In the genomic region with DNA sequence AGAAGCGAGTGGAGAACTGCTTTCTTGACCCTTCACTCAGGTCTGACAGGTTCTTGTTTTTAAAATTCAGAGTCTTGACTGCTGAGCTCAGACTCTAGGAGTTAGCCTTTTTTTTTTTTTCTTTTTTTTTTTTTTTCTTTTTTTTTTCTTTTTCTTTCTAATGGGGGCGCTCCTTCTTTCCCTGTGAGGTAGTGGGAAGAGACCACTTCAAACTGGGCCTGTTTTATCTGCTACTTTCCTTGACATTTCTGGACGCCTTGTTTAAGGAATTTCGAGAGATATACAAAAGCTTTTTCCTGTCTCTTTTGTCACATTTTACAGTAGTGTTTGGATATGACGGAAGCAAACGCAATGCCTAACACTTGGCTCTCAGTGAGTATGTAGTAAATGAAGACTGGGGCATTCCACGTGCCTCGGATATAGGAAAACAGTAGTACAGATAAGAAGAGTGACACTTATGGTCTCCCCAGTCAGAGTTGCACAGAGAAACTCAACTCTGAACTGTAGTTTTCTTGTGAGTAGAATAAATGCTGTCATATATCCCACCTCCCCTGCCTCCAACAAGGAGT, we compare ENCODE assay signal across 8 mouse cellular contexts. TPM values are rescaled to one million over a fixed set of nuclear protein-coding genes. Genes with fewer than 3 reads are reported as not detected.
DNase-seq lines count a peak whose midpoint lies in the region; ATAC-seq and TF ChIP-seq lines count a peak whose summit lies in the region.

No protein-coding gene starts in this region.

- no peak for TF ChIP-seq CTCF in spleen, adult 2 months (IDR thresholded peaks at IDR 0.05; ENCODE audit: extremely low read depth, insufficient read depth, insufficient read length, insufficient replicate concordance)

- H3K36me3 ChIP-seq in spleen, adult 2 months (ENCODE audit: control insufficient read depth, insufficient read depth, low read length), result peaks cover 10% of the 10 kb centered on the region
- no peaks in the 10 kb centered on the region for H3K36me3 ChIP-seq in liver, embryonic 15.5 days (replicated peaks)

- H3K4me3 ChIP-seq in spleen, adult 2 months (ENCODE audit: extremely low read depth, insufficient read depth, insufficient read length), result peak overlapping the region; percentile 96
- H3K4me3 ChIP-seq in liver, embryonic 15.5 days (replicated peaks), result peak overlapping the region; percentile 57

- no peaks in the 10 kb centered on the region for H3K9me3 ChIP-seq in liver, embryonic 15.5 days (replicated peaks)

- H3K4me2 ChIP-seq in liver, embryonic 15.5 days, result peak overlapping the region; percentile 78

- WGBS in spleen, adult 2 months, result 9% methylated on average over 8 of the region's 8 CpGs
- WGBS in liver, embryonic 15.5 days (ENCODE audit: insufficient replicate concordance), result 14% methylated on average over 8 of the region's 8 CpGs

- peaks cover 6% of the 10 kb centered on the region; the same call in 1 of the 2 replicates for H3K4me1 ChIP-seq in spleen, adult 2 months (ENCODE audit: control insufficient read depth, insufficient read depth, insufficient read length)
- 0 out of 2 replicates have a peak, but pooled peaks cover 11% of the 10 kb centered on the region for H3K4me1 ChIP-seq in liver, embryonic 15.5 days (replicated peaks)

- peak overlapping the region; percentile 98; the same call in 1 of the 2 replicates for H3K27ac ChIP-seq in spleen, adult 2 months (ENCODE audit: insufficient read depth, low read length)
- H3K27ac ChIP-seq in liver, embryonic 15.5 days (replicated peaks), result no peak overlapping the region

- peak overlapping the region; percentile 34; the same call in 1 of the 2 replicates for H3K9ac ChIP-seq in liver, embryonic 15.5 days

- TF ChIP-seq POLR2A in spleen, adult 2 months (IDR thresholded peaks at IDR 0.05; ENCODE audit: low read depth, low read length), result no peak

- peak; percentile 24 for DNase-seq in CD4-positive, CD25-positive, alpha-beta regulatory T cell, adult 2 months (ENCODE audit: low read depth, low spot score)
- no peak for DNase-seq in spleen, adult 2 months (ENCODE audit: low read depth in 1 of 2, low spot score in 2 of 2)
- no peak for DNase-seq in spleen, adult 12 weeks (ENCODE audit: low spot score)
- DNase-seq in urinary bladder, postnatal 14 days (ENCODE audit: low spot score), result no peak
- DNase-seq in cerebellum, postnatal 36 days, result no peak
- DNase-seq in gastrocnemius, adult 8-10 months (ENCODE audit: low spot score in 2 of 2), result no peak

- ATAC-seq in CD4-positive, CD25-positive, alpha-beta regulatory T cell, adult 4 months, result no peak
- no peak for ATAC-seq in liver, embryonic 15.5 days (ENCODE audit: insufficient read depth)

- no peaks in the 10 kb centered on the region for H3K27me3 ChIP-seq in spleen, adult 2 months (ENCODE audit: control insufficient read depth, insufficient read depth, low read length)
- no peaks in the 10 kb centered on the region for H3K27me3 ChIP-seq in liver, embryonic 15.5 days

RNA-seq across cellular contexts. Expression of a gene that starts 0.8 kb away (rescaled TPM):
- 10 to 100 TPM; 88.4 to 90.7 TPM for polyA plus RNA-seq in CD4-positive, CD25-positive, alpha-beta regulatory T cell, adult 4 months (2017; shearing (Covaris generic))
- polyA plus RNA-seq in spleen, adult 2 months (2012; rRNA removed), result 136 and 137 TPM in 2 replicates
- polyA plus RNA-seq in liver, embryonic 15.5 days (2015; fragmentation: Nextera tagmentation; extraction: Ambion mirVana), result 60.1 and 69.7 TPM in 2 replicates
- total RNA-seq in gastrocnemius, adult 8-10 months (2022), result 10 to 100 TPM; 33.2 to 41.7 (median 36.7) TPM
